Mouse (Mus musculus): ENCODE measurements around the gene Ccdc78. TPM values are rescaled to one million over a fixed set of nuclear protein-coding genes. Genes with fewer than 3 reads are reported as not detected.

Gene Ccdc78
- total RNA-seq, 2 experiments from 2014 or later: not detected

DNA sequence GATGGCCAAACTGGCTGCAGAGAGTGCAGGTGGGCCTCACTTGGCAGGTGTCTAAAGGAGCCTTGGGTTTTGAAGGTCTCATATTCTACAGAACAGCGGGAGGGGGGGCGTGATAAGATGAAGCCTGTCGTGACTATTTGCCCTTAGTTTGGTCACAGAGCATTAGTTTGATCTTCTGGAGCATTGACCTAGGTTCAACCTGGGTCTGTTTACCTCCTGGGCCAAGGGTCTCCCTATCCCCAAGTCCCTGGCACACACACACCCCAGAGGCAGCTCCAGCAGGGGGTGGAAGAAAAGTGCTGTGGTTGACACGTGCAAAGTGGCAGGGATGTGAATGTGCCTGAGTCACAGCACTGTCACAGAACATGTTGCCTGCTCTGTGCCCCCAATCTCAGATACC is 24.5 kb downstream of the Ccdc78 start:
- DNase-seq: no peak

DNA sequence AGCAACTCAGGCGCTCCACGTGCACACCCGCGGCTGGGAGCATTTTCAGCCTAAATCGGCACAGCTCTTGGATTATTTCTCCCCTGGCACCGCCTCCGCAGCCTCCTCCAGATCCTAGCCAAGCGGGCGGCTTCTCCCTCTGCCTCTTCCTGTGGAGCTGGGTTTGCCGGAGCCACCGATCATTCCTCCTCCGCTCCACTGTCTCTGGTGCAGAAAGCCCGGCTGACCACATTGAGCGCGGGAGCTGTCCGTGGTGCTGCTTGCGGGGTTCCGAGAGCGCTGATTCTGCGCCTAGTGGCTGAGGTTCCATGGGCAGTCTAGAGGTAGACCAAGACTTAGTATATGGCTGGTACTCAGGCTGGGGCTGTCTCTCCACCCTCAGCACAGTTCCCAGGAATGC is 27.1 kb downstream of the Ccdc78 start:
- DNase-seq: peak; percentile 95

DNA sequence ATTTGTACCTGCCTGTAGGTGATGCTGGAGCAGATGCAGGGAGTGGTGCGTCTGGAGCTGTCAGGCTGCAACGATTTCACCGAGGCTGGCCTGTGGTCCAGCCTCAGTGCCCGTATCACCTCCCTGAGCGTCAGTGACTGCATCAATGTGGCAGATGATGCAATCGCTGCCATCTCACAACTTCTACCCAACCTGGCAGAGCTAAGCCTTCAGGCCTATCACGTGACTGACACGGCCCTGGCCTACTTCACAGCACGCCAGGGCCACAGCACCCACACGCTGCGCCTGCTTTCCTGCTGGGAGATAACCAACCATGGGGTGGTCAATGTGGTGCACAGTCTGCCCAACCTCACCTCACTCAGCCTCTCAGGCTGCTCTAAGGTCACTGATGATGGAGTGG is 31.3 kb downstream of the Ccdc78 start:
- no peak for DNase-seq

DNA sequence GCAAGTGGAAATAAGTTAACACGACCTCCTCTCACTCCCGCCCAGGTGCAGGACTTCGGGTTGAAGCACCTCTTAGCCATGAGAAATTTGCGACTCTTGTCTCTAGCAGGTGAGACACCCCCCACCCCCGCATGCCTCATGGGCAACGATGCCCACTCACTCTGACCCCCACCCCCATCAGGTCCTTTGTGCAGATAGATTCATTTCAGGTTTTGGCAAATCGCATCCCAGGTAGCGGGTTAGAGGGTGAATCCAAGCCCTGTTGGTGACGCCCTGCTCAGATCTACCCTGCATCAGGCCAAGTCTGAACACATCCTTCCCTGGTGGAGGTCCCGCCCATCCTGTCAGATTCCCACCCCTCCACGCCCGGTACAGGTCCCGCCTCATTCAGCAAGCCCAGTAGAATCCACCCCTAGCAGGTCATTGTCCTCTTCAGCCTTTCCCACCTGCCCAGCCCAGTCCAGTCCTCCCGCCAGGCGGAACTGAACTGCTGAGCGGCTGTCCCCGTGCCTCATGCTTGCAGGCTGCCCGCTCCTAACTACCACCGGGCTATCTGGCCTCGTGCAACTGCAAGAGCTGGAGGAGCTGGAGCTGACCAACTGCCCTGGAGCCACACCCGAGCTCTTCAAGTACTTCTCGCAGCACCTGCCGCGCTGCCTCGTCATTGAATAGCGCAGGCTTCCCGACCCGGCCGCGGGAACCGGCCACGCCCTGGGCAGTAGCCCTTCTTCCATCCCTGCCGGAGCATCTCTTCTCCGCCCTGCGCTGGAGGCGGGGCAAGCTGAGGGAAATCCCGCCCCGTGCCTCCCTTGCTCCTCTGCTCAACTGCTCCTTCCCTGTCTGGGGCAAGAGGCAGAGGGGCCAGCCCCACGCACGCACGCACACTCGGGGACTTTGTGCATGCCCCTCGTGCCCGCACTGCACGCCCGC is 32.7 kb downstream of the Ccdc78 start:
- no peak for DNase-seq

DNA sequence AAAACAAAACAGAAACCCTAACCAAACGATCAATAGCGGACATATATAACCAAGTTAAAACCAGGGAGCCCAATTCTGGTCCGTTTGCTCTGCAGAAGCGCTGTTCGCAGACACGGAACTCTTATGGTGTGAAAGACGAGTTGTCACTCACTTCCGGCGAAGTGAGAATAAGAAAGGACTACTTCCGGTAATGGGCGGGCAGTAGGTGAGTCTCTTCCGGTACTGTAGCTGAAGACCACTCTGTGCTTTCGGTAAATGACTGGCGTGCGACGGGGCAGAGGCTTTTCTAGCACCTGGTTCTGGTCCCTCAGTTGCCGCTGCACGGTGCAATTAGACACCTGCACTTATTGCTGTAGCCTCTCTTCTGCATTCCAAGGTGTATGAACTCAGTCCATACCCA is 37.1 kb downstream of the Ccdc78 start, which contains the start of gene Wdr24:
TSS of gene Wdr24 (plus strand) at position 176 of the 400 bp plus-strand sequence.
- peak; percentile 82 for DNase-seq

DNA sequence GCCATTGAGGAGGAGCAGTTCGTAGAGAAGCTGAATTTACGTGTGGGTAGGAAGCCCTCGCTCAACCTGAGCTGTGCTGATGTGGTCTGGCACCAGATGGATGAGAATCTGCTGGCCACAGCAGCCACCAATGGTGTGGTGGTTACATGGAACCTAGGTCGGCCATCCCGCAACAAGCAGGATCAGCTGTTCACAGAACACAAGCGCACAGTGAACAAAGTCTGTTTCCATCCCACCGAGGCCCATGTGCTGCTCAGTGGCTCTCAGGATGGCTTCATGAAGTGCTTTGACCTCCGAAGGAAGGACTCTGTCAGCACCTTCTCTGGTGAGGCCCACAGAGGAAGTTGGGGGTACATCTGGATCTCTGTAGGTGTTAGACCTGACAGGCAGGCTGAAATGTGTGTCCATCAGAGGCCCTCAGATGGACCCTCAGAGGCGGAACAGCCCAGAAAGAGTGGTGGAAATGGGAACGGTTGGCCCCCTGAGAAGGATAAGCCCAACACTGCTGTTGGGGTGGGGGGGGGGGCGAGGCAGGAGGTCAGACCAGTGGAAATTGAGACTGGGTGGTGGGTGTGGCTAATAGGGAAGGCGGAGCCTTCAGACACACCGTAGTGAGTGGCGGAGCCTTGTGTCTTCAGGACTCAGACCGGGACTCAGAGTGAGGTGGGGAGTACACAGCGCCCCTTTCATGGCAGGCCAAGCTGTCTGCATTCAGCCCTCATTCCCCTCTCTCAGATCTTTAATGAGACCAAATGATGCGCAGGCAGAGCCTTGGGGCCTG is 38.2 kb downstream of the Ccdc78 start:
- DNase-seq: no peak

DNA sequence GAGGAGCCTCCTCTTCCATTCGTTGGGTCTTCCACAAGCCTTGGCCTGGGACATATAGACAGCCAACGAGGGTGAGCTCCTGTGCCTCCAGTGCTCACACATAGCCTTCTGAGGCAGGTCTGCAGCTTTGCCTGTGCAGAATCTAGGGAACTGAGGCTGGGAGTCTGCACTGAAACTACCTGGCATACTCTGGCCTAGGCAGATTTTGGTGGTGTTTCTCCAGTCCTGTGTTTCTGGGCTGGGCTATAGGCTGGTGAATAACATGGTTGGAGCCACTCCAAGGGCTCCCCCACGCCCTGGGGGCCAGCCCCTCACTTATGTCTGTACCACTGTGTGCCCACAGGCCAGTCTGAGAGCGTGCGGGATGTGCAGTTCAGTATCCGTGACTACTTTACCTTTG is 38.9 kb downstream of the Ccdc78 start:
- no peak for DNase-seq

DNA sequence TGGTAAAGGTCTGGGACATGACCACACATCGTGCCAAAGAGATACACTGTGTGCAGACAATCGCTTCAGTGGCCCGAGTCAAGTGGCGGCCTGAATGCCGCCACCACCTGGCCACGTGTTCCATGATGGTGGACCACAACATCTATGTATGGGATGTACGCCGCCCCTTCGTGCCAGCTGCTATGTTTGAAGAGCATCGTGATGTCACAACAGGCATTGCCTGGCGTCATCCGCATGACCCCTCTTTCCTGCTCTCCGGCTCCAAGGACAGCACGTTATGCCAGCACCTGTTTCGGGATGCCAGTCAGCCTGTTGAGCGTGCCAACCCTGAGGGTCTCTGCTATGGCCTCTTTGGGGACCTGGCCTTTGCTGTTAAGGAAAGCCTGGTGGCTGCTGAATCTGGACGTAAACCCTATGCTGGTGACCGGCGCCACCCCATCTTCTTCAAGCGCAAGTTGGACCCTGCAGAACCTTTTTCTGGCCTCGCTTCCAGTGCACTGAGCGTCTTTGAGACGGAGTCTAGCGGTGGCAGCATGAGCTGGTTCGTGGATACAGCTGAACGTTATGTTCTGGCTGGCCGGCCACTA is 39.7 kb downstream of the Ccdc78 start:
- no peak for DNase-seq

DNA sequence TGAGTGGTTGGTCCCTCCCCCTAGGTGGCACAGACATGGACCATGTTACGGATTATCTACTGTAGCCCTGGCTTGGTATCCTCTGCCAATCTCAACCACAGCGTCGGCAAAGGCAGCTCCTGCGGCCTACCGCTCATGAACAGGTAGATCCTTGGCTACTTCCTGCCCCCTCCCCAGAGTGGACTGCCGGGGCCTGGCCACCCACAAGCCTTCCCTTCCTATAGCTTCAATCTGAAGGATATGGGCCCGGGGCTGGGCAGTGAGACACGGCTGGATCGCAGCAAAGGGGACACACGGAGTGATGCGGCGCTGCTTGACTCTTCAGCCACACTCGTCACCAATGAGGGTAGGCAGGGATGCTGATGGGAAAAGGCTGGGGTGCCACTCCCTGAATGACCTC is 40.6 kb downstream of the Ccdc78 start:
- no peak for DNase-seq

DNA sequence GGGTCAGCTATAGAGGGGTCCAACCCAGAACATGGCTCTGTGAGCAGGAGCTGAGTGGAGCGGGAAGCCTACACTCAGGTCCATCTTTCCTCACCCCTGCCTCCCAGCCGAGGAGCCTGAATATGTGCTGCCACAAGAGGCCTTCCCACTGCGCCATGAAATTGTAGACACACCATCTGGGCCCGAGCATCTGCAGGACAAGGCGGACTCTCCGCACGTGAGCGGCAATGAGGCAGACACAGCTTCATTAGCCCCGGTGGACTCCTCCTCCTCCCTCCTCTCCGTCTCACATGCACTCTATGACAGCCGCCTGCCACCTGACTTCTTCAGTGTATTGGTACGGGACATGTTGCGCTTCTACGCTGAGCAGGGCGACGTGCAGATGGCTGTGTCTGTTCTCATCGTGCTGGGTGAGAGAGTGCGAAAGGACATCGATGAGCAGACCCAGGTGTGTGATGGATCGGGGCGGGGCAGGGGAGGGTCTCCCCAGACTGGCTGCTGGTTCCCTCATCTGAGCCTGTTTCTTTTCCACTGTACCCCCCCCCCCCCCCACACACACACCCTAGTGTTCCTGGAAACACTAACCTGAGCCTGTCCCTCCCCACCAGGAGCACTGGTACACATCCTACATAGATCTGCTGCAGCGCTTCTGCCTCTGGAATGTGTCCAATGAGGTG is 41.3 kb downstream of the Ccdc78 start:
- DNase-seq: no peak

DNA sequence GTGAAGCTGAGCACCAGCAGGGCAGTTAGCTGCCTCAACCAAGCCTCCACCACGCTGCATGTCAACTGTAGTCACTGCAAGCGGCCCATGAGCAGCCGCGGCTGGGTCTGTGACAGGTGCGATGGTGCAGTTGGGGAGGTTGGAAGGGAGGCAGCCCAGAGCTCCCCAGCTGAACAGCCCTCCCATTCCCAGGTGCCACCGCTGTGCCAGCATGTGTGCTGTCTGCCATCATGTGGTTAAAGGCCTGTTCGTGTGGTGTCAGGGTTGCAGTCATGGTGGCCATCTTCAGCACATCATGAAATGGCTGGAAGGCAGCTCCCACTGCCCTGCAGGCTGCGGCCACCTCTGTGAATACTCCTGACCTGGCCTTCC is 41.8 kb downstream of the Ccdc78 start:
- DNase-seq: no peak

DNA sequence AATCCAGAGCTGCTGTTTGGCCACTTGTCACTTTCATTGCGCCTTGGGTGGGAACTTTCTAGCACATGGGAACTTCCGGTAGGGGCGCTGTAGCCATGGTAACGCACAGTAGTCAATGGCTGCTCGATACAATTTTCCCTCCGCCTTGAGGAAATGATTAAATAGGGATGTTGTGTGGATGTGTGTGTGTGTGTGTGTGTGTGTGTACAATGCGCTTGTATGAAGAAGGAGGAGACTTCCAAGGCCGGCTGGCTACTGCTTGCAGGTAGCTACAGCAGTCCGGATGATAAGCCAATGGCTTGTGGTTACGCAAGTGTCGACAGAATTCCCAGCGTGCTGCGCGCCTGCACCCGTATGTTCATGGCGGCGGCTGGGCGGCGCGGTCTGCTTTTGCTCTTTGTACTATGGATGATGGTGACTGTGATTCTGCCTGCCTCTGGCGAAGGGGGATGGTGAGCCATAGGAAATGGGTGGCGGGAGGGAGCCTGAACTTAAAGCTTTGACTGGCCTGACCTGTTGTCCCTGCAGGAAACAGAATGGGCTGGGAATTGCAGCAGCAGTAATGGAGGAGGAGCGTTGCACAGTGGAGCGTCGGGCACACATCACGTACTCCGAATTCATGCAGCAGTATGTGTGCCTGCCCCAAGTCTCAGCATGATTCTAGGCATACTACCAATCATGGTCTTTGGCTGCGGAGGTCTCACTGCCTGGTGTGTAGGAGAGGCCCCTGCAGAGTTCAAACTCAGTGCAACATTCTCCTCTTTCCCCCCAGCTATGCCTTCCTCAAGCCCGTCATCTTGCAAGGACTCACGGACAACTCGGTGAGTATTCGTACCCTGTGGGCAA is 42.6 kb downstream of the Ccdc78 start, which contains the start of gene Jmjd8:
TSS of gene Jmjd8 (plus strand) at position 156 of the 846 bp plus-strand sequence.
- peak; percentile 78 for DNase-seq

DNA sequence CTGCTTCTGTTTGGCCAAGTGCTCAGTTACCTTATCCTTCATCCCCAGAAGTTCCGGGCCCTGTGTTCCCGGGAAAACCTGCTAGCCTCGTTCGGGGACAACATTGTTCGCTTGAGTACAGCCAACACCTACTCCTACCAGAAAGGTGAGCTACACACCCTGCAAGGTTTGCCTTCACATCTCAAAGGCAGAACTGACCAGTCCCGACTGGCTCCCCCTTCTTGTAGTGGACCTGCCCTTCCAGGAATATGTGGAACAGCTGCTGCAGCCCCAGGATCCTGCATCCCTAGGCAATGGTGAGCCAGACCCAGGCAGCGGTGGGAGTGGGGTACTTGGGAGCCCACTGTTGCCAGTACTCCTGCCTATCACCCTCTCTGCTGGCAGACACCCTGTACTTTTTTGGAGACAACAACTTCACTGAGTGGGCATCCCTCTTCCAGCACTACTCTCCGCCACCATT is 43.2 kb downstream of the Ccdc78 start:
- no peak for DNase-seq

DNA sequence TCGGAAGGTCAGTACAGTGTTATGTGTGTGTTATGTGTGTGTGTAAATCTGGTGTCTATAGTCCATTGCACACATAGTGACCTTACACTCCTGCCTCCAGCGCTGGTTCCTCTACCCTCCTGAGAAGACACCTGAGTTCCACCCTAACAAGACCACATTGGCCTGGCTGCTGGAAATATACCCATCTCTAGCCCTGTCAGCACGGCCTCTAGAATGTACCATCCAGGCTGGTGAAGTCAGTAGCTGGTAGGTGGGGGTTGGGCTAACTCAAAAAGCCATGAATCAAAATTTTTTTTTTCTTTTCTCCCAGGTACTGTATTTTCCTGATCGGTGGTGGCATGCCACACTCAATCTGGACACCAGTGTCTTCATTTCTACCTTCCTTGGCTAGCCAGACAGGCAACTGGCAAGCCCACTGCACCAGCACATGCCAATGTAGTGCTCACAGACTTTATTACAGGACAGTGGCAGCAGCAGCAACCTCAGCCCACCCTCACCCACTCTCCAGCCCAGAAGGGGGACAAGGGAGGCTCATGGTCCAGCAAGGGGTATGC is 43.9 kb downstream of the Ccdc78 start:
- no peak for DNase-seq

DNA sequence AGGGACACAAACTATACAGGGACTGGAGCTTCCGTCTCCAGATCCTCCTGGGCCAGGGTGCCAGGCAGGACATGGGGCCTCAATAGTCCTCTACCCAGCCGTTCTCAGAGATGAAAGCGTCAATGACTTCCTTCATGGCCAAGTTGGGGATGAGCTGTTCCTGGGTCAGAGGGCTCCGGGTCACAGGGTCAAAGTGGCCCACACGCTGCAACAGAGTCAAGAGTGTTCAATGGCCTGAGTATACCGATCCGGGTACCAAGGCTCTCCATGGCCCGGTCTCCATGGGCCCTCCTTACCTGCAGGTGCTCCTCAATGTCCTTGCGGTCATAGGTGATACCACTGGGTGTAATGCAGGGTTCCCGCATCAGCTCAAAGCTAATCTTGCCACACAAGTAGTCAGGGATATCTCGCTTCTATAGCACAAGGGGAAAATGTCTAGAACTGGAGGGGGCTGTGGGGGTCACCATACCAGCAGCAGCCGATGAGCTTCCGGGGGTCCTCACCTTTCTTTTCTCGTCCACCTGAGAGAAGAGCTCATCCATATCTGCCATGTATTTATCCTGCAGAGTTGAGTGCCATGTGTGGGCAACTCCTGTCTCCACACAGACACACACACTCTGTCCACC is 44.5 kb downstream of the Ccdc78 start:
- DNase-seq: no peak

DNA sequence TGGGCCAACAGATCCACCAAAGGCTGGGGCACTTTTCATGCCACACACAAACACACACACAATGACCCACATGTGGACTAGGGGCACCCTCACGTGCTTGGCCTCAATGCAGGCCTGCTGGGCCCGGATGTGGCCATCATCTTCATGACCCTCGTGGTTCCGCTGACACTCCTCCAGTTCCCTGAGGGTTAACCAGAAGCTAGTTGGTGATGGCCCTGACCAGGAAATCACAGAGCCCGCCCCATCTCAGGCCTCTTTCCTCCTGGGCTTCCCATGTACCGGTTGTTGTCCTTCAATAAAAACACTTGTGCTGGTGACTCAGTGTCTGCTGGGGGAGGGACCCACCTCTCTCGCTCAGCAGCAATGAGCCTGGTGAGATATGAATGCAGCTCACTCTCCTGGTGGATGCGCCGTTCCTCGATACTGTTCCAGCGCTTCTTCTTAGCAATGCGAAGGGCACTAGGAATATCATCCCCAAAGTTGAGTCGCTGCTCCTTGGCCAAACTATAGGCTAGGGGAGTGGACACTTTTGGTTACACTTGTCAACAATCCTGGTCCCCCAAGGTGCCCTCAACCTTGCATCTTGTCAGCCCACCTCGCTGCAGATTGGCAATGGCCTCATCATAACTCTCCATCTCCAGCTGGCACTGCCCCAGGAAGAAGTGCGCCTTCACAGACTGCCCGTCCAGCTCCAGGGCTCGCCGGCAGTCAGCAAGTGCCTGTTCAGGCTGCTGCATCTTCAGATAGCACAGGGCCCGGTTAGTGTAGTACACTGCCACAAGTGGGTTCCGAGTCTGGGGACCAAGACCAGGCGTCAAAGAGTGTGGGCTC is 45.3 kb downstream of the Ccdc78 start:
- DNase-seq: peak; percentile 47

DNA sequence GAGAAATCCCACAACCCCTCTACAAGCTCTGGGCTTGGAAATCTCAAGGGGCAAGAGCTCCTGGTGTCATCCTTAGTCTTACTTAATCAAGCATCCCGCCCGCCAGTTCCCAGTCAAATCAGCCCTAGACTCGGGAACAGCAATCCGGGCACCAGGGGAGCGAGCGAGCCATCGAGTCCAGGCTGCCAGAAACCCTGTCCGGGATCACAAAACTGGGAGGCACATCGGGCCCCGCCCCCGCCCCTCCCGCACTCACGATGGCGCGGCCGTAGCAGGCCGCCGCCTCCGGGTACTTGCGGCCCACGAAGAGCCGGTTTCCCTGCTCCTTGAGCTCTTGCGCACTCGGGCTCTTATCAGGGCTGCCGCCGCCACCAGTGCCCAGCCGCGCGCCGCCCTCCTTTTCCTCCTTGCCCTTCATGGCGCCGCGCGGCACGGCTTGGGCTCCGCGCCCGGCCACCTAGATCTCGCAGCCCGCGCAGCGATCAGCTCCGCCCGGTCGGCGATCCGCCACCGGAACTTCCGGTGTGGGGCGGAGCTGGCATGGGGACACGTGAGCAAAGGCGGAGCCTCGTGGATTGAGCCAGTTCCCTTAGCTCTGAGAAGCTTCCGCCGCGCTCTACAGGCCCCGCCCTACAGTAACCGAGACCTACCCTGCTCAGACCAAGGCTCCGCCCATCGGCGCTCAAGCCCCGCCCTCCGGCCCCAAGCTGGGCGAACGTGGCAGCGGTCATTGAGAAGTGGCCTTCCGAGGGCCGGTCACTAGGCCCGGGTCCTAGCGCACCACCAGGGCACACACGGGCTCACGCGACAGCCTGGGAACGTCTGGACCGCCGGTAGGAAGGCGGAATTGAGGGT is 46.3 kb downstream of the Ccdc78 start:
- DNase-seq: peak; percentile 100

DNA sequence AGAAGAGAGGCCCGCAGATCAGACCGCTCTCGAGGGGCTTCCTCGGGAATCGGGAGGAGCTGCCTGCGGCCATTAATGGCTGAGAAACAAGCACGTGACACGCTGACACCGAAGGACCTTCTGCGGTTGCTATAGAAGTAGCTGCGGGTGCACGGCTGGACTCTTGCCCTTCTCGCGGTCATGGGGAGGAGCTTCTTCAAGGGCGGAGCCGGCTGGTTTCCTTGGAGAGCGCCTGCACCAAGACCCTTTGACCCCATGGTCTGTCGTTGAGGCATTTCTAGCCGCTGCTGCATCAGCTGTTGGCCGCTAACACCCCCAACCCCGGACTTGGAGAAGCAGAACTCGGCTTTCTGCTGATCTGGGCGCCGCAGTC is 46.9 kb downstream of the Ccdc78 start, which contains the start of gene Stub1:
TSS of gene Stub1 (minus strand) at position 114 of the 373 bp plus-strand sequence.
- DNase-seq: peak; percentile 94

Data from heart, postnatal 4 days (tissue).